Mouse (Mus musculus) central nervous system, embryonic 11.5 days (tissue): ENCODE results near the gene Sdc4. TPM values are rescaled to one million over a fixed set of nuclear protein-coding genes. Genes with fewer than 3 reads are reported as not detected.

ENCODE experiments used
- polyA plus RNA-seq: library from polyadenylated mRNA; depleted of rRNA; stranded (reverse); fragments of >200 nt; gene quantifications from 2 replicates; pipeline ENCODE4 v1.2.3, GENCODE M21; 2012; rRNA removed

Gene Sdc4
- 7.6 and 10.2 TPM in 2 replicates for polyA plus RNA-seq

DNA sequence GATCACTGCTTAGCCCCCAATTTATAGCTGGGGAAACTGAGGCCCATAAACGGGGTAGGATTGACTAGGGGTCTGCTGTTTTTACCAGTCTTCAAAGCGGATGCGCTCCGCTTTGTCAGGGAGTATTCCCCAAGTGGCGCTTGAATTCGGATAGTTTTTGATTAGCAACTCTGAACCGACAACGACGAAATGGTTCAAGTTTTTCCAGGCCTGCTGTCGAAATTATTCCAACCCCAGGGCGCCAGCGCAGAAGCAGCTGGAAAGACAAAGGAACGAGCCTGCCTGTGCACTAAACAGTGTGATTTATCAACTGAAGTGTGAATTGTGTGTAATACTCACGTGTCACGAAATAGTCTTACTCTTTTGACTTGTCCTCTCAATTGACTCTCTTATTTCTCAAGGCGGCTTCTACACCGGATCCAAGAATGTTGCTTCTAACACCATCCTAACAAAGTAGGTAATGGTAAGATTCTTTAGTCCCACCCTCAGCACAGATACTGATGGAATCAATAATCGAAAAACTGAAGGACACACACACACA is at the start of gene Sdc4:
Gene Sdc4, minus strand, starts transcription at position 428 of the 541 bp plus-strand sequence.

GRCm38 (mm10) chr2:164485681-164486257 is 42.1 kb upstream of the Sdc4 start, which contains the start of gene Dbndd2:
Gene Dbndd2 (plus strand): TSS chr2:164486106.

DNA sequence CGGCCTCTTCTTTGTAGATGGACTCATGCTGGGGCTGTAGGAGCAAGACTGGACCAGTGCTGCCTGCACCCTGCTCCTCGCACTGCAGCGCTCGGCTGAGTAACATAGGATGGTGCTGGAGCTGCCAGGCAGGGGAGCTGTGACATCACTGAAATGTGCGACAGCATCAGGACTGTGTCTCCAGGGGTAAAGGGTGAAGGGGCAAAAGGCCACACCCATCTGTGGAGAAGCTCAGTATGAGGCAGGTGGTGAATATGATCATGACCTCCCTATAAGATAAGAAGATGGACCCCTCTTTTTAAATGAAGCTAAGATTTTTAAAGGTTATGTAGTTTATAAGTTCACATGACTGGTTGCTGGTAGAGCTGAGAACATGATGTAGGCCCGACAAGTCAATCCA is 29.9 kb upstream of the Sdc4 start, which contains the start of gene Trp53tg5:
Gene Trp53tg5, minus strand, starts transcription at position 101 of the 400 bp plus-strand sequence.

GRCm38 (mm10) chr2:164460745-164461551 is 17.3 kb upstream of the Sdc4 start, which contains the start of gene Gm20458:
Gene Gm20458 (plus strand): TSS chr2:164460967.

DNA sequence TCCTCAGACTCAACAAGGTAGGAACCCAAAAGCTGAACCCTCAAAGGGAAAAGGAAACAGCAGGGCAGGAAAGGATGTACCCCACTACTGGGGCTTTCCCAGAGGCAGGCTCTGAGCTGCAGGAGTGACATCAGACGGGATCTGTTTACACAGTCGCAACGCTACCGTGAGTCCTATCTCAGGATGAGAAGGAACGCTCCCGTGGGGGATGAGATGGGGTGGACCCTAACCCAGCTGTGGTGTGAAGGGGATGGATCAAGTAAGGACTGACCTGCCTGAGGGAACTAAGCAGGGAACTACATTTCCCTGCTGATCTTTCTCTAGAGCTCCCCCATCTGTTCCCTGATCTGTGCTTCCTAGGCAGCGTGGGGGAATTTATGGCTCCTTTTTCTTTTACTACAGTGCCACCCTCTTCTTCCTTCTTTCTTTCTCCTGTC is 13.2 kb upstream of the Sdc4 start, which contains the start of gene Sys1:
Gene Sys1, plus strand, starts transcription at position 101 of the 437 bp plus-strand sequence.

DNA sequence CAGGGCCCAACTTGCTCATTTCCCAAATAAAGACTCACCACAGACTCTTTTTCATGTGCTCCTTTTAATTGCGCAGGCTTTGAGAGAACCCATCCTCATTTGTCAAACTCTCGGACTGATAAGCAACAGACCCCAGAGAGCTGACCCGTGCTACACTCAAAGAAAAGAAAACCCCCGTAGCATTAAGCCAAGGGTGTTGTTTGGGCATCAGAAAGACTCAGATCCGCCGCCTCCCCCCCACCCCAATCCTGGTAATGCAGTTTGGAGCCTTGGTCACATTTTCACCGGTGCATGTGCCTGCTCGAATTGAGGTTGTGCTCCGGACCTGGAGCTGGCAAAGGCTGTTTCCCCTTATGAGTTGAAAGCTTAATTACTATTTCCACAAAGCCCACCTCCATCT is 38.6 kb downstream of the Sdc4 start, which contains the start of gene Matn4:
Gene Matn4, minus strand, starts transcription at position 101 of the 400 bp plus-strand sequence.

GRCm38 (mm10) chr2:164402906-164403305 is 40.8 kb downstream of the Sdc4 start, which contains the start of gene Rbpjl:
Gene Rbpjl (plus strand): TSS chr2:164403141.

GRCm38 (mm10) chr2:164389020-164389419 is 54.7 kb downstream of the Sdc4 start, which contains the start of gene Slpi:
Gene Slpi (minus strand): TSS chr2:164389095.

Other genes with a start within 250 kb of the Sdc4 start
- not detected in 2 replicates for gene Wfdc15a, start 243.8 kb downstream of the Sdc4 start, polyA plus RNA-seq
- 0.22 TPM in 1 of 2 replicates, not detected in the other for gene Wfdc15b, start 222.2 kb downstream of the Sdc4 start, polyA plus RNA-seq
- not detected in 2 replicates for gene Svs2, start 205.4 kb downstream of the Sdc4 start, polyA plus RNA-seq
- not detected in 2 replicates for gene Svs3b, start 187.2 kb downstream of the Sdc4 start, polyA plus RNA-seq
- gene Svs4, start 165.4 kb downstream of the Sdc4 start, polyA plus RNA-seq, result not detected in 2 replicates
- gene Svs3a, start 154.6 kb downstream of the Sdc4 start, polyA plus RNA-seq, result not detected in 2 replicates
- not detected in 2 replicates for gene Svs6, start 127.1 kb downstream of the Sdc4 start, polyA plus RNA-seq
- not detected in 2 replicates for gene Svs5, start 111.1 kb downstream of the Sdc4 start, polyA plus RNA-seq
- 0.68 and 1.5 TPM in 2 replicates for gene Slpi, start 54.8 kb downstream of the Sdc4 start, polyA plus RNA-seq
- 0.07 and 0.17 TPM in 2 replicates for gene Rbpjl, start 40.7 kb downstream of the Sdc4 start, polyA plus RNA-seq
- 2.9 and 14.2 TPM in 2 replicates for gene Matn4, start 38.7 kb downstream of the Sdc4 start, polyA plus RNA-seq
- gene Sys1, start 13.1 kb upstream of the Sdc4 start, polyA plus RNA-seq, result 38.9 and 39.1 TPM in 2 replicates
- 6.1 and 9.4 TPM in 2 replicates for gene Gm20458, start 17.1 kb upstream of the Sdc4 start, polyA plus RNA-seq
- gene Trp53tg5, start 29.8 kb upstream of the Sdc4 start, polyA plus RNA-seq, result not detected in 2 replicates
- 3.9 and 4.5 TPM in 2 replicates for gene Dbndd2, start 42.2 kb upstream of the Sdc4 start, polyA plus RNA-seq
- 46.1 and 59.7 TPM in 2 replicates for gene Pigt, start 53.6 kb upstream of the Sdc4 start, polyA plus RNA-seq
- 20.7 and 21.6 TPM in 2 replicates for gene Wfdc2, start 118.5 kb upstream of the Sdc4 start, polyA plus RNA-seq
- gene Spint3, start 129.6 kb upstream of the Sdc4 start, polyA plus RNA-seq, result not detected in 2 replicates
- gene Wfdc6a, start 141.6 kb upstream of the Sdc4 start, polyA plus RNA-seq, result 0.06 TPM in 1 of 2 replicates, not detected in the other
- gene Eppin, start 149.7 kb upstream of the Sdc4 start, polyA plus RNA-seq, result 0.09 TPM in 1 of 2 replicates, not detected in the other
- not detected in 2 replicates for gene Wfdc6b, start 169.6 kb upstream of the Sdc4 start, polyA plus RNA-seq
- gene Wfdc8, start 169.7 kb upstream of the Sdc4 start, polyA plus RNA-seq, result not detected in 2 replicates
- gene Wfdc16, start 194.9 kb upstream of the Sdc4 start, polyA plus RNA-seq, result not detected in 2 replicates
- gene Wfdc10, start 212.2 kb upstream of the Sdc4 start, polyA plus RNA-seq, result 0.30 and 0.42 TPM in 2 replicates
- not detected in 2 replicates for gene Wfdc9, start 212.7 kb upstream of the Sdc4 start, polyA plus RNA-seq
- gene Wfdc11, start 230.2 kb upstream of the Sdc4 start, polyA plus RNA-seq, result not detected in 2 replicates
- gene Wfdc13, start 241.2 kb upstream of the Sdc4 start, polyA plus RNA-seq, result 0.06 and 0.20 TPM in 2 replicates